Mouse (Mus musculus): ENCODE results near the gene Sox13.

- TF ChIP-seq CTCF (IDR thresholded peaks at IDR 0.05 in 2 of 3, conservative IDR thresholded peaks at IDR 0.05 in 1 of 3; ENCODE audit: control insufficient read depth in 1 of 3, insufficient read depth in 1 of 3, low read depth in 2 of 3, low read length in 3 of 3, poor library complexity in 1 of 3, severe bottlenecking in 1 of 3) (no peak), POLR2A (IDR thresholded peaks at IDR 0.05; ENCODE audit: control insufficient read depth in 1 of 2, insufficient read depth in 1 of 2, low read depth in 1 of 2, low read length in 2 of 2, poor library complexity in 1 of 2) (no peak), E2F4 (IDR thresholded peaks at IDR 0.05; ENCODE audit: borderline replicate concordance, low read depth, low read length) (no peak), ZKSCAN1 (IDR thresholded peaks at IDR 0.05; ENCODE audit: low read depth, low read length) (no peak), EP300 (IDR thresholded peaks at IDR 0.05; ENCODE audit: low read depth in 1 of 2, low read length in 2 of 2) (no peak), RAD21 (IDR thresholded peaks at IDR 0.05; ENCODE audit: low read depth, low read length) (no peak), POLR2AphosphoS2 (IDR thresholded peaks at IDR 0.05; ENCODE audit: low read length) (no peak), USF1 (IDR thresholded peaks at IDR 0.05; ENCODE audit: low read depth, low read length) (no peak), SIN3A (IDR thresholded peaks at IDR 0.05; ENCODE audit: low read length) (no peak)
Observed at GRCm38 (mm10) chr1:133416472-133416871, 7.7 kb downstream of the Sox13 start.
